Mouse (Mus musculus) thymus, adult 2 months (tissue): ENCODE results near the gene St13.

Source experiments
- CTCF ChIP-seq: fragments of 200-500 bp; IDR thresholded peaks from 2 replicates; pipeline ENCODE4 v1.5.1; 2012; ENCODE audit warnings: mild to moderate bottlenecking, control low read depth, low read length, moderate library complexity, borderline replicate concordance; ENCODE audit not compliant: control insufficient read depth, poor library complexity, insufficient read depth; ENCODE audit errors: extremely low read depth
- POLR2A ChIP-seq: fragments of 200-500 bp; IDR thresholded peaks from 2 replicates; pipeline ENCODE4 v1.6.1; 2012; ENCODE audit warnings: mild to moderate bottlenecking, low read length, control low read depth, moderate library complexity; ENCODE audit not compliant: control insufficient read depth, poor library complexity, insufficient read depth; ENCODE audit errors: extremely low read depth

DNA sequence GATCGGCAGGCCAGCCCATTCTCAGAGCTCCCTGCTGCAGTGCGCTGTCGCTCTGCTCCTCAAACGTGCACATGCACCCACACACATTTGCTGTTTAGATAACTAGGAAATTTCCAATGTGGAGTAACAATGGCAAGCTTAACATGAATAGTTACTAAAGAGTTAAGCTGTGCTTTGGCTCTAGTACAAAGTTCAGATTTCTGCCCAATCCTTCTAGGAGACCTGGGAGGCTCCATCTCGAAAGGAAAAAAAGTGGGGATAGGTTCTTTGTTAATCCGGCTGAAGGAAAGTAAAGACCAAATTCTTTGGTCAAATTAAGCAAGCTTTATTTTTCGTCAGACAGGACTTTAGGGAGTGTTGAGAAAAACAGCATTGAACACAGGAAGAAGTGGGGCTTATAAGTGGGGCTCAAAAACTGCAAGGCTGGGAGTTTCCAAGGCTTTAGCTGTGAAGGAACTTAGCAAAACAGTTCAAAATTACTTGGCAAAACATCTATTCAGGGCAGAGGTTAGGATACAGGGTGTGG, 22.3 kb upstream of the St13 start:
- no peak for TF ChIP-seq POLR2A
- no peak for TF ChIP-seq CTCF
